Mouse (Mus musculus) CD8-positive naive resting alpha-beta T cell, adult 2 months (primary cell): ENCODE data around the gene B020011L13Rik.
"Not testable (repeated sequence)": the region's sequence is repeated elsewhere in the genome, so short reads cannot be mapped to it uniquely, and the experiment has no call there.

Source experiments
- DNase-seq, 2 experiments: peaks; one replicate each; pipeline ENCODE4 v3.0.0; 2022; ENCODE audit warnings: low read depth in 2 of 2, low spot score in 2 of 2

B020011L13Rik gene

DNA sequence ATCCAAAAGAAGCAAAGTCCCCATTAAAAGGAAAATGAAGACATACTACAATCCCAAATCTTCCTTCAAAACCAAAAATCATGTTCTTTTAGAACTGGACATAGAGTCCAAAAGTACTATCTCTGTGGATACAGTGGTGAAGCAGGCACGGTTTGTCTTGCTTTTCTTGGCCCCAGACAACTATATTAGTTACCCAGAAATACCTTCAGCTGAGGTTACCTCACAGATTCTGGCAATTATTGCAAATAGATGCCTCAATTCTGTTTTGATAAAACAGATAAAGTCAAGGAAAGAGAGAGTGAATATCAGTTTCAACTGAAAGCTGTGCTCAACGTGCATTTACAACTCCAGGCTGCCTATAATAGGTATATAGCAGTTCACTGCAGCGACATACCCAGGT, at the start of gene B020011L13Rik:
Gene B020011L13Rik, plus strand, starts transcription at position 301 of the 400 bp plus-strand sequence.
- not testable (repeated sequence) for DNase-seq

DNA sequence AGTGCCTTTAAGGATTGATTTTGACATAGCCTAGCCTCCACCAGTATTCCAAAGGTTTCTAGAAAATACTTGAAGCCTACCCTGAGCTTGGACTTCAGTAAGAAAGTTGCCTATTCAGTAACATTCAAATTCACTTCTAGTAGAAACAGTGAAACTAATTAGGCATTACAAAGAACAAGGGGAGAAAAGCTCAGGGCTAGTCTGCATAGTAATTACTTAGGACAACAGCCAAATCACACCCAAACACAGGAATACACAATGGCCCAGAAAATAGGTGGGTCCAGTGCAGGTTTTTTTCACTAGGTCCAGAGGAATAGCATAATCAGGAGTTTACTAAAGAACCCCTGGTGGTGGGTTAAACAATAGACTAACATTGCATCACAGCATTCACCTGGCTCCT, 35.3 kb downstream of the B020011L13Rik start:
- DNase-seq, result not testable (repeated sequence)

DNA sequence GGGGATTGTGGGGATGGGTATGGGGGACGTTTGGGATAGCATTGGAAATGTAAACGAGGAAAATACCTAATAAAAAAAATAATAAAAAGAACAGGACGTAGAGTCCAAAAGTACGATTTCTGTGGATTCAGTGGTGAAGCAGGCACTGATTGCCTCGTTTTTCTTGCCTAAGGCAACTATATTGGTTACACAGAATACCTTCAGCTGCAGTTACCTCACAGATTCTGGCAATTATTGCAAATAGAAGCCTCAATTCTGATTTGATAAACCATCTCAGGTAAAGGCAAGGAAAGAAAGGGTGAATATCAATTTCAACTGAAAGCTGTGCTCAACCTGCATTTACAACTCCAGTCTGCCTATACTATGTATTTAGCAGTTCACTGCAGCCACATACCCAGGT, 48.8 kb downstream of the B020011L13Rik start, which contains the start of gene Gm28360:
Gene Gm28360, plus strand, starts transcription at position 301 of the 400 bp plus-strand sequence.
- DNase-seq, result not testable (repeated sequence)

DNA sequence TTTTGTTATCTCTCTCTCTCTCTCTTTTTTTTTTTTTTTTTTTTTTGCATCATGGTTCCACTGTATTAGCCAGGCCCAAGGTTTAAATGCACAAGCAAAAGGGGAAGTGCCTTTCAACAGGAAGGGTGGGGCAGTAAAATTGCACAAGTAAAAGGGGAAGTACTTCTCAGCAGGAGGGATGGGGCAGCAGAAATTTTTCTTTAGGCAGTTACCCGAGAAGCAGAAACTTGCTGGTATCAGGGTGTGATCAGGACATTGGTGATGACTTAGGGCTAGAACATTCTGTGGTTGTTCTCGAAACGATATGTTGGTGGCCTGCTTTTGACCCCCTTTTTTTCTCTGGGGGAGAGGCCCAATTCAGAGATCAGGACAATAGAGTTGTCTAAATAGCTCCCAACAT, 70.8 kb downstream of the B020011L13Rik start:
- not testable (repeated sequence) for DNase-seq
